Mouse (Mus musculus) liver, postnatal 0 days (tissue): ENCODE measurements around the gene Immp2l.

ENCODE experiments used
- CTCF ChIP-seq: sonication (generic); IDR thresholded peaks from 2 replicates; pipeline ENCODE4 v1.5.1; 2016; ENCODE audit warnings: antibody characterized with exemption, low read depth
- EP300 ChIP-seq: IDR thresholded peaks from 2 replicates; pipeline ENCODE4 v1.6.1; 2016; ENCODE audit warnings: antibody characterized with exemption, low read depth, mild to moderate bottlenecking

DNA sequence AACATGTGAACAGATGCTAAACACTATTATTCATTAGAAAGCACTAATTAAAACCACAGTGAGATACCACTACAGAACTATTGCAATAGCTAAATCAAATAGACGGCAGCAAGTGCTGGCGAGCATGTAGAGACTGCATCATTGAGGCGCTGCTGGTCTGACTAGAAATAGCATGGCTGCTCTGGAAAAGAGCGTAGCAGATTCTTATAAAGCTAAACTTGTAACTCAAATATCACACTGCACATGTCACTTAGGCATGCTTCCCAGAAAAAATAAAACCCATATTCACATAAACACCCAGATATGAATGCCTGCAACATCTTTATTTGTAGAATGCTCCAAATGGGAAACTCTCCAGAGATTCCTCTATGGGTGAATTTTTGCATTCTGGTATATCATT is 570.1 kb downstream of the Immp2l start:
- no peak for TF ChIP-seq CTCF
- no peak for TF ChIP-seq EP300
